Mouse (Mus musculus) mammary gland, adult 2 months (tissue): Measurements from ENCODE around the gene Gnl3l. TPM values are rescaled to one million over a fixed set of nuclear protein-coding genes. Genes with fewer than 3 reads are reported as not detected.

ENCODE experiments used
- polyA plus RNA-seq: library from polyadenylated mRNA; depleted of rRNA; stranded (reverse); fragments of >200 nt; gene quantifications from 2 replicates; pipeline ENCODE4 v1.2.3, GENCODE M21; 2012; ENCODE audit warnings: low replicate concordance; rRNA removed

Gnl3l gene
- 6.3 and 11.7 TPM in 2 replicates for polyA plus RNA-seq

DNA sequence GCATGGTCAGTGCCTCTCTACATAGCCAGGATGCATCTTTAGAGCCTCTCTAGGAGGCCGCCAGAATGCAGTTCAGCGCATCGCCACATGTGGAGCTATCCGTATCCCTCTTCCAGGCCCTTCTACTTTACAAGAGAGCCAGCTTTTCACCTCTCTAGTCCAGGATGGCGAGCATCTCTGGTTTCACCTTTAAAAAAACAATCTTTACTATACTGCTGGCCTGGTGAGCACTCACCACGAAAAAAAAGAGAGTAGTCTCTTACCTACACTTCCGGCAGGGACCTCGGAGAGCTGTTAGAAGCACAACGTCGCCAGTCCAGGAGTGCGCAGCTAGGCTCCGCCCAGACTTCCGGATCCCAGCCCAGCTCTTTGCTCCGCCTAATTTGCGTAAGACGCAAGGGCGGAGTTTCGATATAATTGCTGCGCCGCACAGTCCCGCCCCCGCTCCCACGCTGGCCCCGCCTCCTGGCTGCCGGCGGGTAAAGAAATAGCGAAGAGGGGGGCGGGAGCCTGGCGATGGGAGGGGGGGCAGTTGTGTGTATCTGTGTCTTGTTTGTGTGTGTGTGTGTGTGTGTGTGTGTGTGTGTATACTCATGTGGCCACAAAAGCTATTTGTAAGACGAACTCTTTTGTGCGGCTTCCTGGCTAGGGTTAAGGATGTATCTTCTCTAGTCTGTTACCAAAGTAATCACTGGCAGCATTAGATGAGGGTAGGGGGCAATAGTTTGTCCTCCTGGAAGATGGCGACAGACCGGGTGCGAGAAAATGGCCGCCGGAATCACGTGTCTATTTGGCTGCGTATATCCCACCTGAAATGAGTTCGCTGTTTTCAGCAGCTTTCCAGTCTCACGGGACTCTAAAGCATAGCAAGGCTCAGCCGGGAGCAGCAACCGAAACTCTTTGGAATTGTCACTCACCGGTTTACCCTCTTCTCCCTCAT, at the start of gene Gnl3l:
Gnl3l (minus strand) TSS at position 385 of the 940 bp plus-strand sequence.

DNA sequence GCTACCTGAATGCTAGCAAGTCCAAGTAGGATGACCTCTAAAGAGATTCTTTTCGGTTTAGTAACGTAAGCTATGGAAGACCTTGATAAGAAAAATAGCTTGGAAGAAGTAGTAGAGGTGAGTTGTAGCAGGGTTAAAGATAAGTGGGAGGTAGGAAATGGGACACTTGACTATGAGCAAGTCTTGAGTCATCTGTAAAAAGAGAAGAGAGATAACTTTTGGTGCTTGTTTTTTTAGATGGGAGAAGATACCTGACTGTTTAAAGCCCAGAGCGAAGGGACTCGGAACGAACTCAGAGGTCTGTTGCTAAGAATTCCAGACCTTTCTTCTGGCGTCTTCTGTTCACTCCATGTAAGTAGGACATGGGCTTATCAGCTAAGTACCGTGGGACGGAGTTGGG, 28.7 kb upstream of the Gnl3l start, which contains the start of gene Fgd1:
Fgd1 (plus strand) TSS at position 301 of the 400 bp plus-strand sequence.

Other genes with a start within 250 kb of the Gnl3l start
- gene Maged2, start 203.0 kb downstream of the Gnl3l start, polyA plus RNA-seq = 21.0 and 29.7 TPM in 2 replicates
- 5.8 and 7.2 TPM in 2 replicates for gene Fgd1, start 28.8 kb upstream of the Gnl3l start, polyA plus RNA-seq
- gene Tsr2, start 79.2 kb upstream of the Gnl3l start, polyA plus RNA-seq = 3.3 and 5.9 TPM in 2 replicates
- 0.04 and 0.20 TPM in 2 replicates for gene Wnk3, start 180.8 kb upstream of the Gnl3l start, polyA plus RNA-seq